Mouse (Mus musculus): ENCODE results near the gene Cklf. TPM values are rescaled to one million over a fixed set of nuclear protein-coding genes. Genes with fewer than 3 reads are reported as not detected.
A peak's percentile ranks its signal among the peaks of the same experiment; 100 is the strongest.

Gene Cklf
- polyA plus RNA-seq, 1 experiment from 2014 or later: 36.3 TPM

- 97% methylated on average over 4 of the region's 4 CpGs for WGBS
- Histone ChIP-seq H3K9ac (replicated peaks; ENCODE audit: low read depth, low read length) (no peak overlapping the region), H3K9me3 (ENCODE audit: control insufficient read depth, low read length) (no peaks in the 10 kb centered on the region), H3K4me1 (replicated peaks; ENCODE audit: control insufficient read depth, insufficient read depth, low read length) (no peaks in the 10 kb centered on the region), H3K36me3 (ENCODE audit: control insufficient read depth, insufficient read depth) (peaks cover 53% of the 10 kb centered on the region), H3K27me3 (replicated peaks; ENCODE audit: control insufficient read depth, insufficient read depth, low read length) (no peaks in the 10 kb centered on the region), H3K4me3 (replicated peaks; ENCODE audit: low read length) (no peak overlapping the region), H3K27ac (ENCODE audit: low read length) (no peak overlapping the region), H3K4me2 (ENCODE audit: low read length) (no peak overlapping the region)
- no peak for ATAC-seq
Observed at GRCm38 (mm10) chr8:104232039-104232438, 18.6 kb upstream of the Cklf start.

- Histone ChIP-seq H3K4me2 (ENCODE audit: low read length) (no peak overlapping the region), H3K4me3 (replicated peaks; ENCODE audit: low read length) (no peak overlapping the region), H3K27me3 (replicated peaks; ENCODE audit: control insufficient read depth, insufficient read depth, low read length) (no peaks in the 10 kb centered on the region), H3K9ac (replicated peaks; ENCODE audit: low read depth, low read length) (no peak overlapping the region), H3K4me1 (replicated peaks; ENCODE audit: control insufficient read depth, insufficient read depth, low read length) (no peaks in the 10 kb centered on the region), H3K9me3 (ENCODE audit: control insufficient read depth, low read length) (no peaks in the 10 kb centered on the region), H3K27ac (ENCODE audit: low read length) (no peak overlapping the region), H3K36me3 (ENCODE audit: control insufficient read depth, insufficient read depth) (peaks cover 48% of the 10 kb centered on the region)
- 96% methylated on average over 5 of the region's 5 CpGs for WGBS
- ATAC-seq: no peak
Observed at GRCm38 (mm10) chr8:104232919-104233318, 17.7 kb upstream of the Cklf start.

GRCm38 (mm10) chr8:104234573-104234972 is 16.1 kb upstream of the Cklf start:
- H3K27me3 ChIP-seq (replicated peaks; ENCODE audit: control insufficient read depth, insufficient read depth, low read length): no peaks in the 10 kb centered on the region
- H3K27ac ChIP-seq (ENCODE audit: low read length): no peak overlapping the region
- 39% methylated on average over 6 of the region's 6 CpGs for WGBS
- peak; percentile 33; the same call in 1 of the 2 replicates for ATAC-seq
- no peak overlapping the region for H3K4me3 ChIP-seq (replicated peaks; ENCODE audit: low read length)
- H3K9me3 ChIP-seq (ENCODE audit: control insufficient read depth, low read length): no peaks in the 10 kb centered on the region
- H3K4me2 ChIP-seq (ENCODE audit: low read length): no peak overlapping the region
- peaks cover 59% of the 10 kb centered on the region for H3K36me3 ChIP-seq (ENCODE audit: control insufficient read depth, insufficient read depth)
- no peak overlapping the region for H3K9ac ChIP-seq (replicated peaks; ENCODE audit: low read depth, low read length)
- H3K4me1 ChIP-seq (replicated peaks; ENCODE audit: control insufficient read depth, insufficient read depth, low read length): no peaks in the 10 kb centered on the region

- no peak overlapping the region for H3K9ac ChIP-seq (replicated peaks; ENCODE audit: low read depth, low read length)
- H3K4me2 ChIP-seq (ENCODE audit: low read length): no peak overlapping the region
- no peak overlapping the region for H3K4me3 ChIP-seq (replicated peaks; ENCODE audit: low read length)
- no peaks in the 10 kb centered on the region for H3K27me3 ChIP-seq (replicated peaks; ENCODE audit: control insufficient read depth, insufficient read depth, low read length)
- 89% methylated on average over 10 of the region's 10 CpGs for WGBS
- no peaks in the 10 kb centered on the region for H3K9me3 ChIP-seq (ENCODE audit: control insufficient read depth, low read length)
- H3K4me1 ChIP-seq (replicated peaks; ENCODE audit: control insufficient read depth, insufficient read depth, low read length): no peaks in the 10 kb centered on the region
- no peak overlapping the region for H3K27ac ChIP-seq (ENCODE audit: low read length)
- peaks cover 43% of the 10 kb centered on the region for H3K36me3 ChIP-seq (ENCODE audit: control insufficient read depth, insufficient read depth)
- ATAC-seq: no peak
Observed at GRCm38 (mm10) chr8:104239418-104239861, 11.2 kb upstream of the Cklf start.

- peaks cover 5% of the 10 kb centered on the region for H3K4me1 ChIP-seq (replicated peaks; ENCODE audit: control insufficient read depth, insufficient read depth, low read length)
- H3K4me3 ChIP-seq (replicated peaks; ENCODE audit: low read length): no peak overlapping the region
- no peak overlapping the region for H3K4me2 ChIP-seq (ENCODE audit: low read length)
- H3K27ac ChIP-seq (ENCODE audit: low read length): no peak overlapping the region
- no peak for ATAC-seq
- no peaks in the 10 kb centered on the region for H3K9me3 ChIP-seq (ENCODE audit: control insufficient read depth, low read length)
- 84% methylated on average over 12 of the region's 12 CpGs for WGBS
- peaks cover 33% of the 10 kb centered on the region for H3K36me3 ChIP-seq (ENCODE audit: control insufficient read depth, insufficient read depth)
- H3K27me3 ChIP-seq (replicated peaks; ENCODE audit: control insufficient read depth, insufficient read depth, low read length): no peaks in the 10 kb centered on the region
- no peak overlapping the region for H3K9ac ChIP-seq (replicated peaks; ENCODE audit: low read depth, low read length)
Observed at GRCm38 (mm10) chr8:104242038-104242644, 8.5 kb upstream of the Cklf start.

- Histone ChIP-seq H3K4me2 (ENCODE audit: low read length) (no peak overlapping the region), H3K4me3 (replicated peaks; ENCODE audit: low read length) (no peak overlapping the region), H3K9ac (replicated peaks; ENCODE audit: low read depth, low read length) (no peak overlapping the region), H3K9me3 (ENCODE audit: control insufficient read depth, low read length) (no peaks in the 10 kb centered on the region), H3K27ac (ENCODE audit: low read length) (no peak overlapping the region), H3K36me3 (ENCODE audit: control insufficient read depth, insufficient read depth) (peaks cover 12% of the 10 kb centered on the region), H3K4me1 (replicated peaks; ENCODE audit: control insufficient read depth, insufficient read depth, low read length) (peaks cover 23% of the 10 kb centered on the region), H3K27me3 (replicated peaks; ENCODE audit: control insufficient read depth, insufficient read depth, low read length) (no peaks in the 10 kb centered on the region)
- no peak for ATAC-seq
- 92% methylated on average over 4 of the region's 4 CpGs for WGBS
Observed at GRCm38 (mm10) chr8:104246621-104247020, 4.0 kb upstream of the Cklf start.

GRCm38 (mm10) chr8:104247054-104247907 is 3.4 kb upstream of the Cklf start:
- H3K36me3 ChIP-seq (ENCODE audit: control insufficient read depth, insufficient read depth): peaks cover 6% of the 10 kb centered on the region
- no peaks in the 10 kb centered on the region for H3K9me3 ChIP-seq (ENCODE audit: control insufficient read depth, low read length)
- 73% methylated on average over 22 of the region's 22 CpGs for WGBS
- H3K27me3 ChIP-seq (replicated peaks; ENCODE audit: control insufficient read depth, insufficient read depth, low read length): no peaks in the 10 kb centered on the region
- no peak overlapping the region for H3K27ac ChIP-seq (ENCODE audit: low read length)
- H3K4me2 ChIP-seq (ENCODE audit: low read length): peak overlapping the region; percentile 88
- peak overlapping the region; percentile 84 for H3K9ac ChIP-seq (replicated peaks; ENCODE audit: low read depth, low read length)
- peak overlapping the region; percentile 87 for H3K4me3 ChIP-seq (replicated peaks; ENCODE audit: low read length)
- peaks cover 27% of the 10 kb centered on the region for H3K4me1 ChIP-seq (replicated peaks; ENCODE audit: control insufficient read depth, insufficient read depth, low read length)
- no peak for ATAC-seq

GRCm38 (mm10) chr8:104247908-104248275 is 2.8 kb upstream of the Cklf start:
- no peak; the same call in 1 of the 2 replicates for ATAC-seq

GRCm38 (mm10) chr8:104248276-104248675 is 2.4 kb upstream of the Cklf start, which contains the start of gene Tk2:
Gene Tk2 (minus strand): TSS chr8:104248558.
- Histone ChIP-seq H3K4me3 (replicated peaks; ENCODE audit: low read length) (peak within 1 kb of the TSS; percentile 87), H3K9me3 (ENCODE audit: control insufficient read depth, low read length) (no peaks in the 10 kb centered on the region), H3K4me1 (replicated peaks; ENCODE audit: control insufficient read depth, insufficient read depth, low read length) (peaks cover 27% of the 10 kb centered on the region), H3K27ac (ENCODE audit: low read length) (no peak within 1 kb of the TSS), H3K9ac (replicated peaks; ENCODE audit: low read depth, low read length) (peak within 1 kb of the TSS; percentile 84), H3K36me3 (ENCODE audit: control insufficient read depth, insufficient read depth) (no peaks in the 10 kb centered on the region), H3K27me3 (replicated peaks; ENCODE audit: control insufficient read depth, insufficient read depth, low read length) (no peaks in the 10 kb centered on the region), H3K4me2 (ENCODE audit: low read length) (peak within 1 kb of the TSS; percentile 88)
- ATAC-seq: peak; percentile 93
- under 1% methylated on average over 28 of the region's 28 CpGs for WGBS

More at GRCm38 (mm10) chr8:104247908-104248275, 2.8 kb upstream of the Cklf start:
- peak overlapping the region; percentile 87 for H3K4me3 ChIP-seq (replicated peaks; ENCODE audit: low read length)
- WGBS: 3% methylated on average over 11 of the region's 11 CpGs
- peaks cover 1% of the 10 kb centered on the region for H3K36me3 ChIP-seq (ENCODE audit: control insufficient read depth, insufficient read depth)
- peak overlapping the region; percentile 84 for H3K9ac ChIP-seq (replicated peaks; ENCODE audit: low read depth, low read length)
- H3K4me1 ChIP-seq (replicated peaks; ENCODE audit: control insufficient read depth, insufficient read depth, low read length): peaks cover 27% of the 10 kb centered on the region
- no peaks in the 10 kb centered on the region for H3K9me3 ChIP-seq (ENCODE audit: control insufficient read depth, low read length)
- H3K27ac ChIP-seq (ENCODE audit: low read length): no peak overlapping the region
- H3K27me3 ChIP-seq (replicated peaks; ENCODE audit: control insufficient read depth, insufficient read depth, low read length): no peaks in the 10 kb centered on the region
- H3K4me2 ChIP-seq (ENCODE audit: low read length): peak overlapping the region; percentile 88

Measured in forebrain, embryonic 16.5 days (tissue).